Mouse (Mus musculus) macrophage (primary cell): ENCODE measurements around the gene Skap1. TPM values are rescaled to one million over a fixed set of nuclear protein-coding genes. Genes with fewer than 3 reads are reported as not detected.

Source experiments
- H3K27ac ChIP-seq: fragments of 350-480 bp; formaldehyde crosslinking; 2 replicates; pipeline ENCODE4 v1.9.0; 2021
- H3K36me3 ChIP-seq: fragments of 350-480 bp; formaldehyde crosslinking; 2 replicates; pipeline ENCODE4 v1.9.0; 2021; ENCODE audit errors: inconsistent target
- H3K4me3 ChIP-seq: fragments of 350-480 bp; formaldehyde crosslinking; 2 replicates; pipeline ENCODE4 v1.9.0; 2021; ENCODE audit errors: inconsistent target
- H3K79me2 ChIP-seq: fragments of 350-480 bp; formaldehyde crosslinking; 2 replicates; pipeline ENCODE4 v1.9.0; 2021; ENCODE audit errors: inconsistent target
- WGBS: methylation state at CpG from one replicate; pipeline ENCODE4 v1.1.7; 2026; ENCODE audit warnings: inconsistent platforms; ENCODE audit not compliant: missing documents; 5-methylcytosine and 5-hydroxymethylcytosine counted together
- polyA plus RNA-seq: library from polyadenylated mRNA; stranded (reverse); fragments of 250-400 nt; gene quantifications from 3 replicates; pipeline ENCODE4 v1.2.4, GENCODE M21; 2018; ENCODE audit warnings: inconsistent platforms
- total RNA-seq, 78 experiments: library from RNA; depleted of rRNA; stranded (reverse); fragments of 250-400 nt; gene quantifications; 1 replicate in 9 of 78; 2 replicates in 24 of 78; 3 replicates in 43 of 78; 4 replicates in 2 of 78; pipeline ENCODE4 v1.2.4; 2018; ENCODE audit warnings: inconsistent platforms in 56 of 78

Skap1 gene
- total RNA-seq (2018; cell fraction: chromatin; rRNA removed) = not detected
- under 1 TPM in 3 of 26 experiments, not detected in 23; 0.05 to 0.15 (median 0.11) TPM for total RNA-seq (2018; cell fraction: cytosol; rRNA removed)
- total RNA-seq (2018; cell fraction: nucleus; rRNA removed) = not detected
- 0.14 TPM in 1 of 3 replicates, not detected in the others for polyA plus RNA-seq

GRCm38 (mm10) chr11:96463986-96464715 is at the start of gene Skap1:
Gene Skap1 (plus strand): TSS chr11:96464593.
- WGBS = 9% methylated on average over 30 of the region's 42 CpGs
- Histone ChIP-seq H3K27ac (no peak within 1 kb of the TSS), H3K79me2 (no peaks in the 10 kb centered on the region), H3K36me3 (no peaks in the 10 kb centered on the region), H3K4me3 (no peak within 1 kb of the TSS)

- Histone ChIP-seq H3K79me2 (no peaks in the 10 kb centered on the region), H3K27ac (no peak overlapping the region), H3K36me3 (no peaks in the 10 kb centered on the region), H3K4me3 (no peak overlapping the region)
- 87% methylated on average over 5 of the region's 5 CpGs for WGBS
Measured at GRCm38 (mm10) chr11:96421074-96421473, 43.3 kb upstream of the Skap1 start.

GRCm38 (mm10) chr11:96421517-96422265 is 42.7 kb upstream of the Skap1 start:
- Histone ChIP-seq H3K36me3 (no peaks in the 10 kb centered on the region), H3K79me2 (no peaks in the 10 kb centered on the region), H3K4me3 (no peak overlapping the region), H3K27ac (no peak overlapping the region)
- 92% methylated on average over 11 of the region's 11 CpGs for WGBS

- no peak overlapping the region for H3K27ac ChIP-seq
- no peaks in the 10 kb centered on the region for H3K36me3 ChIP-seq
- H3K4me3 ChIP-seq = no peak overlapping the region
- 93% methylated on average over 6 of the region's 6 CpGs for WGBS
- H3K79me2 ChIP-seq = no peaks in the 10 kb centered on the region
Measured at GRCm38 (mm10) chr11:96425193-96425592, 39.2 kb upstream of the Skap1 start.

- 88% methylated on average over 6 of the region's 6 CpGs for WGBS
- no peaks in the 10 kb centered on the region for H3K79me2 ChIP-seq
- H3K4me3 ChIP-seq = no peak overlapping the region
- no peaks in the 10 kb centered on the region for H3K36me3 ChIP-seq
- no peak overlapping the region for H3K27ac ChIP-seq
Measured at GRCm38 (mm10) chr11:96426191-96426590, 38.2 kb upstream of the Skap1 start.

GRCm38 (mm10) chr11:96426805-96427204 is 37.6 kb upstream of the Skap1 start:
- H3K36me3 ChIP-seq = no peaks in the 10 kb centered on the region
- 53% methylated on average over 2 of the region's 2 CpGs for WGBS
- no peak overlapping the region for H3K27ac ChIP-seq
- H3K79me2 ChIP-seq = no peaks in the 10 kb centered on the region
- no peak overlapping the region for H3K4me3 ChIP-seq

GRCm38 (mm10) chr11:96429062-96429461 is 35.3 kb upstream of the Skap1 start:
- WGBS = 88% methylated on average over 2 of the region's 2 CpGs
- Histone ChIP-seq H3K36me3 (no peaks in the 10 kb centered on the region), H3K27ac (no peak overlapping the region), H3K79me2 (no peaks in the 10 kb centered on the region), H3K4me3 (no peak overlapping the region)

GRCm38 (mm10) chr11:96429891-96430290 is 34.5 kb upstream of the Skap1 start:
- WGBS = 75% methylated on average over 5 of the region's 5 CpGs

GRCm38 (mm10) chr11:96431871-96432270 is 32.5 kb upstream of the Skap1 start:
- H3K79me2 ChIP-seq = no peaks in the 10 kb centered on the region
- 69% methylated on average over 9 of the region's 9 CpGs for WGBS
- no peak overlapping the region for H3K27ac ChIP-seq
- H3K36me3 ChIP-seq = no peaks in the 10 kb centered on the region
- H3K4me3 ChIP-seq = no peak overlapping the region

More at GRCm38 (mm10) chr11:96429891-96430290, 34.5 kb upstream of the Skap1 start:
- Histone ChIP-seq H3K4me3 (no peak overlapping the region), H3K36me3 (no peaks in the 10 kb centered on the region), H3K27ac (no peak overlapping the region), H3K79me2 (no peaks in the 10 kb centered on the region)

GRCm38 (mm10) chr11:96434888-96435287 is 29.5 kb upstream of the Skap1 start:
- no peaks in the 10 kb centered on the region for H3K36me3 ChIP-seq
- 69% methylated on average over 6 of the region's 6 CpGs for WGBS

GRCm38 (mm10) chr11:96436525-96436924 is 27.9 kb upstream of the Skap1 start:
- 87% methylated on average over 7 of the region's 7 CpGs for WGBS
- no peak overlapping the region for H3K27ac ChIP-seq

More at GRCm38 (mm10) chr11:96434888-96435287, 29.5 kb upstream of the Skap1 start:
- H3K4me3 ChIP-seq = no peak overlapping the region
- H3K27ac ChIP-seq = no peak overlapping the region
- no peaks in the 10 kb centered on the region for H3K79me2 ChIP-seq

GRCm38 (mm10) chr11:96438787-96439186 is 25.6 kb upstream of the Skap1 start:
- Histone ChIP-seq H3K79me2 (no peaks in the 10 kb centered on the region), H3K4me3 (no peak overlapping the region), H3K36me3 (no peaks in the 10 kb centered on the region), H3K27ac (no peak overlapping the region)
- WGBS = 5% methylated on average over 7 of the region's 7 CpGs

More at GRCm38 (mm10) chr11:96436525-96436924, 27.9 kb upstream of the Skap1 start:
- no peak overlapping the region for H3K4me3 ChIP-seq
- H3K36me3 ChIP-seq = no peaks in the 10 kb centered on the region
- no peaks in the 10 kb centered on the region for H3K79me2 ChIP-seq

- Histone ChIP-seq H3K4me3 (no peak overlapping the region), H3K79me2 (no peaks in the 10 kb centered on the region), H3K36me3 (no peaks in the 10 kb centered on the region), H3K27ac (no peak overlapping the region)
- WGBS = 25% methylated on average over 12 of the region's 12 CpGs
Measured at GRCm38 (mm10) chr11:96441546-96442185, 22.7 kb upstream of the Skap1 start.

GRCm38 (mm10) chr11:96442468-96442867 is 21.9 kb upstream of the Skap1 start:
- no peaks in the 10 kb centered on the region for H3K36me3 ChIP-seq
- WGBS = 89% methylated on average over 5 of the region's 5 CpGs
- no peak overlapping the region for H3K27ac ChIP-seq
- no peaks in the 10 kb centered on the region for H3K79me2 ChIP-seq
- no peak overlapping the region for H3K4me3 ChIP-seq
